Mouse (Mus musculus) B cell, adult 62 days (primary cell): ENCODE results near the gene Nectin3. TPM values are rescaled to one million over a fixed set of nuclear protein-coding genes. Genes with fewer than 3 reads are reported as not detected.

Experiments
- total RNA-seq: library from RNA; stranded (reverse); gene quantifications from 4 replicates; pipeline ENCODE4 v1.2.4, GENCODE M21; 2023

Gene Nectin3
- total RNA-seq: not detected in 4 replicates

DNA sequence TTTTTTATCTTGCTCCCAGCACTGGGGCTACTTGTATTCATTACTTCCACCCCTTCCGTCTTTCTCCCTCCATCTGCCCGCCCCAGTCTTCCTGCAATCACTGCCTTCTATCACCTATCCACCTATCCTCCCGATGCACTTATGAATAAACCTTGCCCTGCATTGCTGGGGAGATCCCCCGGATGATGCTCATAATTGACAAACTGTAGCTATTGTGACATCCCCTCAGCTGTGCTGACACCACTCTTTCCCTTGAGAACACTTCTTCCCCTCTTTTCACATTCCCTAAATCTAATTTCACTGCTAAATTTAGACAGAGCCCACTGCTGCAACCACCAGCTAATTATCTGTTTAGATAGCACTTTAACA lies at the start of gene Nectin3:
Nectin3 (minus strand) TSS at position 105 of the 369 bp plus-strand sequence.

